Mouse (Mus musculus) bone marrow macrophage, adult 2 months (primary cell): ENCODE results near the gene Ina.

ENCODE experiments used
- CTCF ChIP-seq: IDR thresholded peaks from 2 replicates; pipeline ENCODE4 v1.5.1; 2012; ENCODE audit warnings: low read depth, mild to moderate bottlenecking, low read length, moderate library complexity
- POLR2A ChIP-seq: IDR thresholded peaks from 2 replicates; pipeline ENCODE4 v1.6.1; 2012; ENCODE audit warnings: mild to moderate bottlenecking, low read depth, low read length, borderline replicate concordance

DNA sequence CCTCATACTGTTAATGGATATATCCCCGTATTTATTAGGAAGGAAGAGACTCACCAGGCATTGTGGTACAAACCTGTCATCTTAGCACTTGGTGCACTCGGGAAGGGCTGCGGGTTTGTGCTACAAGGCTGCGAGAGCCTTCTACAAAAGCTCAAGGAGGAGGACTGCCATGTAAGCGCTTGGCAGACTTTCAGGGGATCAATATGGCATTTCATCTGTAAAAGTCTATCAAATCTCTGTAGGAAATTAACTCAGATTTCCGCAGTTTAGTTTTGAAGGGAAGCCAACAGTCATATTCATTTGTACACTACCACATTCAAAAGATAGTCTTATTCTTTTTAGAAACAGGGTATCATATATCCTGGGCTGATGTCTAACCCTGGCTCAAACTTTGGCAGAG is 17.3 kb downstream of the Ina start:
- TF ChIP-seq CTCF (no peak), POLR2A (no peak)
